Mouse (Mus musculus) adrenal gland, adult (tissue): ENCODE results near the gene Prss8.

Experiments used
- DNase-seq, 2 experiments: peaks; one replicate each; pipeline ENCODE4 v3.0.0; 2022 to 2023; ENCODE audit warnings: low spot score in 1 of 2; ENCODE audit not compliant: inconsistent age in 2 of 2

The Prss8 gene

DNA sequence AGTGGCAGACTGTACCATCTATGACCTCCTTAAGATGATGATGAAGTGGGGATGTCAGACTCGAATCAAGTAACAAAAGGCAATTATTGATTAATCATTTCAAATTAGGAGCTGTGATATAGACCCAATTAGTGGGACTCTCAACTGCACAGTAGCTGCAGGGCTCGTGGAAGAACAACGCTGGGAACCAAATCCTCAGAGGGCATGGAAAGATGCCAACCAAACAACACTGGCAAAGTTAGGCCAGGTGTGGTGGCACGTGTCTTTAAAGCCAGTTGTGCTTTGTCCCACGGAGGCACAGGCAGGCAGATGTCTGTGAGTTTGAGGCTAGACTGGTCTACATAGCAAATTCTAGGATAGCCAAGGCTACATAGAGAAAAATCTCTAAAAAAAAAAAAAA, 732 bp upstream of the Prss8 start:
- no peak for DNase-seq

- DNase-seq: no peak
These were observed 1.3 kb downstream of the Prss8 start for GRCm38 (mm10) chr7:127928596-127928995.

DNA sequence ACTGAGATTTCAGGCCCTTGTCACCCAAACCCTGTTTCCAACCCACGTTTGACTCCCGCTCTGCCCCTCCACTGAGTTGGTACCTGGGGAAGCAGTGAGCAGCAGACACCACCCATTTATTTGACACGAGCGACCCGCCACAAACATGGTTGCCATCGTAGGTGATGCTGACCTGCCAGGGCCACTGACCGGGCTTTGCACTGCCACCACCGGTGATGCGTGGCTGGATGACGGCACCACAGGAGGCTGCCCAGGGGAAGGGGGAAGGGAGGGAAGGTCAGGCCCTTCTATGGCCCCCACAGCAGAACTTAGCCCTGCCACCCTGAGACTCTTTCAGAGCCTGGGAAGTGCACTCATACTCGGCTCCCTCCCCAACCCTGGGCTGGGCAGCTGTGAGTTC, 2.2 kb downstream of the Prss8 start:
- DNase-seq: no peak

DNA sequence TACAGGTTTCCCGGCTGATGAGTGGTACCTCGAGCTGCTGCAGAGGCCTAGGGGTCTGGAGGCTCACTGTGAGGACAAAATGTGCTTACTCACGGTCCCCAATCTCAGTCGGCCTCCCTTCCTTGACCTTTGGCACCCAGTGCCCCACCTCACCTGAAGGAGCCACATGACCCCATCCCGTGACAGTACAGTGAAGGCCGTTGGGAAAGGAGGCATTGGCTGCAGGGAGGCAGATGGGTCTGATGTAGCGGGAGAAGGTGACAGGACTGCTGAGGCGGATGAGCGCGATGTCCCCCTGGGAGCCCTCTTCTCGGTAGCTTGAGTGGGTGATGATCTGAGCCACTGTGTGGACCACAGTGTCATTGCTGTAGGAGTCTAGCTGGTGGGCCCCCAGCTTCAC, 3.1 kb downstream of the Prss8 start:
- DNase-seq: no peak

- DNase-seq: no peak
These were observed 3.8 kb downstream of the Prss8 start for GRCm38 (mm10) chr7:127926066-127926465.

- DNase-seq: no peak
These were observed 4.7 kb downstream of the Prss8 start for GRCm38 (mm10) chr7:127925252-127925651.

- no peak for DNase-seq
These were observed 6.2 kb downstream of the Prss8 start for GRCm38 (mm10) chr7:127923714-127924113.

DNA sequence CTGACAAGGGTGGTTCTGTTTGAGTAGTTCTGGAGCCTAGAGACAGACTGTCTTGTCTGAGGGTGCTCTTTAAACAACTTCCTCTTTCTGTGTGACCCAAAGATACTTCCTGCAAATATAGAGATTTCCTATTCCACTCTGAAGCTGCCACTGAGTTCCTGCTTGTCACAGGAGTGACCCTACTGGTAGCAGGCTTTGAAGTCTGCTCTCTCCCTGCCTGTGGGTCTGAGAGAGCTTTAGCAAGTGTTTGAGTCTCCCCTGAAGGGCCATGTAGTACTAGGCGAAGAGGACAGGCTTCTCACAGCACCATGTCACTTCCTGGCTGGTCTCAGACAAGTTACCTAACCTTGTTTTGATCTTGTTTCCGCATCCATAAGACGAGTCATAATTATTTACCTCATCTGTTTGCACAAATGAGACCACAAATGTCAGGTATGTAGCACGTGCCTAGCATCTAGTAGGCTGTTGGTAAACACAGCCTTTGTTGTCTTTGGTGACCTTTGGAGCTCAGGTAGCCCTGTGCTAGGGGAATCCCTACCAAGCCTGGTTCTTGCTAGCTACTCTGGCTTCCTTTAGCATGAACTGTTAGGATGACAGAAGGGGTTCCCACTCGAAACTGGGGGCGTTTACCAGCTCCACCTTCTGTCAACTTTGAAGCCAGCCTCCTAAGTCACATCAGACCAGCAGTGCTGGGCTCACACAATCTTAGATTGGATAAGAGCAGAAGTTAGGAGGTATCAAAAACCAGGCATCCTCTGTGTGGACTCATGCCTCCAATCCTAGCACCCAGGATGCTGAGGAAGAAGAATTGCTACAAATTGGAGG, 7.2 kb downstream of the Prss8 start:
- no peak for DNase-seq

GRCm38 (mm10) chr7:127921516-127921915, 8.4 kb downstream of the Prss8 start:
- no peak for DNase-seq

- DNase-seq: no peak
These were observed 10.6 kb downstream of the Prss8 start for GRCm38 (mm10) chr7:127919290-127919689.

DNA sequence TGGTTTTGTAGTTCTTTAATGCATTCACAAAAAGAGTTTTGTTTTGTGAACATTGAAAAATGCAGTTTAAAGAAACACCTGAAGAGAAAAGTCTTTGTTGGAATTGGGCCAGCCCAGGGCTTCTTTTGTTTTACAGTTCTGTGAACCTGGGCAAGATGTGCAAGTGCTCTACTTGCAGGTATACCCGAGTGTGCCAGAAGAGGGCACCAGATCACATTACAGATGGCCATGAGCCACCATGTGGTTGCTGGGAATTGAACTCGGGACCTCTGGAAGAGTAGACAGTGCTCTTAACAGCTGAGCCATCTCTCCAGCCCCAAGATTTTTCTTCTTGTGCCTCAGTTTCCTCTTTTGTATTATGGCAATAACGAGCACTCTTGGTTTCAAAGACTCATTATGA, 11.7 kb downstream of the Prss8 start:
- DNase-seq: peak in 1 of 2 experiments; percentile 80

DNA sequence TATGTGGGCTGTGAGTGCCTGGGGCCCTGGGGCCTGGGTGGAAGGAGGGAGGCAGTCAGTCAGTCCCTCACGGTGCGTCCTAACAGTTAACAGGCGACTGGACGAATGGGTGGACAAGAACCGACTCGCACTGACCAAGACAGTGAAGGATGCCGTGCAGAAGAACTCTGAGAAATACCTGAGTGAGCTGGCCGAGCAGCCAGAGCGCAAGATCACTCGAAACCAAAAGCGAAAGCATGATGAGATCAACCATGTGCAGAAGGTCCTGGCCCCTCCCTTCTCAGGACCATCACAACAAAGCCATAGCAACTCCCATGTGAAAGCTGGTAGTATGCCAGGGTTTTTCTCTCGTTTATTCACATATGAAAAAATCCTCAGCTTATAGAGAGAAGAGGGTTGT, 14.6 kb downstream of the Prss8 start:
- no peak for DNase-seq

- DNase-seq: no peak
These were observed 17.0 kb downstream of the Prss8 start for GRCm38 (mm10) chr7:127912938-127913337.

DNA sequence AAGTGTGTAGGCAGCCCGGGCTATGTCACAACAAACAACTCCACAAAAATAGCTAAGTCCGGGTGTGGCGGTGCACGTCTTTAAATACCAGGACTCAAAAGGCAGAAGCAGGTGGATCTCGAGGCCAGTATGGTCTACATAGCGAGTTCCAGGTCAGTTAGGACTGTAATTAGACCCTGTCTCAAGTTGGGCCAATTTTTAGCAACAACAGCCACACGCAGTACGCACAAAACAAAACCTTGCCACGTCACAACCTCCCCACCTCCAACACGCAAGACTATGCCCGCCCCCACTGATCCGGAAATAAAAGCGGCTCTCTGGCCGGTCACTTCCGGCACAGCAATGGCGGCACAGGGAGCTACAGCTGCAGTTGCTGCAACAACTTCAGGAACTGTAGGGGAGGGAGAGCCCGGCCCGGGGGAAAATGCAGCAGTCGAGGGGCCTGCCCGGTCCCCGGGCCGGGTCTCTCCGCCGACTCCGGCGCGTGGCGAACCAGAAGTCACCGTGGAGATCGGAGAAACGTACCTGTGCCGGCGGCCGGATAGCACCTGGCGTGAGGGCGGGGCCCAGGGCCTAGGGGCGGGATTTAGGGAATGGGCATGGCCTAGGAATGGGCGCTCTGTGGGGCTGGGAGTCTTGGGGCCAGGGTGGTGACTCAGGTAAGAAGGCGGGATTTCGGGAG, 17.6 kb downstream of the Prss8 start, which contains the start of gene Kat8:
Kat8 (plus strand) TSS at position 327 of the 682 bp plus-strand sequence.
- DNase-seq: peak; percentile 89 to 98

GRCm38 (mm10) chr7:127908656-127909055, 21.2 kb downstream of the Prss8 start:
- peak in 1 of 2 experiments; percentile 57 for DNase-seq

- DNase-seq: no peak
These were observed 22.0 kb downstream of the Prss8 start for GRCm38 (mm10) chr7:127907939-127908338.

- peak; percentile 83 to 92 for DNase-seq
These were observed 25.7 kb downstream of the Prss8 start, which contains the start of gene Bckdk for GRCm38 (mm10) chr7:127903971-127904796. Gene Bckdk, plus strand, starts transcription at chr7:127904082.

DNA sequence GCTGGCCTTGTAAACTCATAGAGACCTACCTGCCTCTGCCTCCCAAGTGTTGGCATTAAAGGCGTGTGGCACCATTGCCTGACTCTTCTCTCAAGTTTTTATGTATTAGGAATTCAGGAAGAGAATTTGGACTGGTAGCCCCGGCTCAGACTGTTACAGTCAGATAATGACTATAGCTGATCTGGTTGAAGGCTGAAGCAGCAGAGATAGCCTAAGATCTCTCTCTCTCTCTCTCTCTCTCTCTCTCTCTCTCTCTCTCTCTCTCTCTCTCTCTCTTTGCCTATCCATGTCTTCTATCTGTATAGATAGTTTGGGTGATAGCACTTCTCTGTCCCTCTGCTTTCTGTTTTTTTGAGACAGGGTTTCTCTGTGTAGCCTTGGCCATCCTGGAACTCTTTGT, 28.1 kb downstream of the Prss8 start:
- no peak for DNase-seq

GRCm38 (mm10) chr7:127899997-127900396, 29.9 kb downstream of the Prss8 start:
- no peak for DNase-seq

GRCm38 (mm10) chr7:127898179-127898956, 31.5 kb downstream of the Prss8 start:
- no peak for DNase-seq

- no peak for DNase-seq
These were observed 32.4 kb downstream of the Prss8 start for GRCm38 (mm10) chr7:127897542-127897941.
